Mouse (Mus musculus): ENCODE measurements at regions not wholly inside any gene's neighbourhood (a gene's known extent, or its start where the extent isn't known, plus 50 kb on each side); places are given as distances from the start of the nearest gene placed in this dataset.

- TF ChIP-seq CTCF (IDR thresholded peaks at IDR 0.05; ENCODE audit: insufficient read depth, low read length) = no peak
- TF ChIP-seq POLR2A (IDR thresholded peaks at IDR 0.05; ENCODE audit: borderline replicate concordance, extremely low read depth, low read depth, low read length) = no peak
Measured at GRCm38 (mm10) chr1:186294635-186295034, 177.5 kb upstream of the Lyplal1 start.

Data from lung, adult 2 months (tissue).